Mouse (Mus musculus): ENCODE measurements around the gene Mip.

- TF ChIP-seq CTCF (IDR thresholded peaks at IDR 0.05; ENCODE audit: low read depth, low read length): no peak
- no peak for TF ChIP-seq EP300 (IDR thresholded peaks at IDR 0.05; ENCODE audit: insufficient read depth, low read depth, low read length)
- no peak for TF ChIP-seq POLR2A (IDR thresholded peaks at IDR 0.05; ENCODE audit: insufficient read depth, low read length)
Observed at GRCm38 (mm10) chr10:128280943-128281342, 55.3 kb downstream of the Mip start.
